Mouse (Mus musculus) embryo, embryonic 10 days (tissue): ENCODE results near the gene Scfd2.
A peak's percentile ranks its signal among the peaks of the same experiment; 100 is the strongest.

Experiments used
- DNase-seq: peaks from one replicate; pipeline ENCODE4 v3.0.0-alpha.2; 2015; ENCODE audit warnings: low spot score

The Scfd2 gene

DNA sequence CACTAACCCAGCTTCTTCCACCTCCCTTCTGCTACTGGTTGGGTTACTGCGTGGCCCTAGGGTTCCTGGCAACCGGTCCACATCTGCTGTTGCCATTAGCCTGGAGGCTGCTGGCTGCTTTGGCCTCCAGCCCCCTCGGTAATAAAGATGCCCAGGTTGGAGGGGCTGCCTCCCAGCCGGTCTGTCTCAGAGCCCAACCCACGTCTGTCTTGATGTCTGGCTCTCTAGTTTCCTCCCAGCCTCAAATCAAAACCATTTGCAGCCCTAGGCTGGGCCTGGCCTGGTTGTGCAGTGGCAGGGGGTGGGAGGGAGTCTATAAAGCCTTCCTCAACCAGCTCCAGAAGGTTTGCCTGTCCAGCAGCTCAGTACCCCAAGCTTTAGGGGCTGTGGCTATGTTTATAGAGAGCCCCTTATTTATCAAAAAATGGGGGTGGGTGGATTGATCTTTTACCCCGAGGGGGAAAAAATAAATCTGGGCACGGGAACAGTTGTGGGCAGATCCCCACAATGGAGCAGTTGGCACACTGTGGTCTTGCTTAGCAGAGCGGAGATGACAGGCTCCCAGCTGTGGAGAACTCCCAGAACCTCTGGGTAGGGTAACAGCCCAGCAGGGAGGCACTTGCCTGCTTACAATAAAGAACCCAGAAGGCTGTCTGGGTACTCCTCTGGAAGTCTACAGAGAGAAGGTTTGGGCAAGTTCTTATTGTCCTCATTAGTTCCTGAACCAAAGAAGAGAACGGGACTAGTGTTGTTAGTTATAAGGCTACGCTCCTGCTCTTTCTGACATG, 329.8 kb downstream of the Scfd2 start:
- DNase-seq = peak; percentile 62

DNA sequence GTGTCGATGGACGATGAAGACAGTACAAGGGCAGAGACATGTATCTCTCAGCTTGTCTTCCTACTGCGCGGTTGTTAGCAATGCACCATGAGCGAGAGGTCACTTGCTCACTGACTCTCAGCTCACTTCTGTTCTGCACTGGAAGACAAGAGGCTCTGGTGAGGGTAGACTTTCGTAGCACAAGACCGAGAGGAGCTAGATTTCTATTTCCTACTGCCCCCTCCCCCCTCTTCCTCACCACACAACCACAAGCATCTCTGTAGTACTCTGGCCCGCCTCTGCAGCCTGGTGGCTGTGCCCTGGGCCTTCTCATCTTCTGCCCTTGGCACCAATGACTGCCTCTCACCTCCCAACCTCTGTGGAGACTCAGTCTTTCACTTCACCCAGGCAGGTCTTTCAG, 331.1 kb downstream of the Scfd2 start:
- DNase-seq = no peak

DNA sequence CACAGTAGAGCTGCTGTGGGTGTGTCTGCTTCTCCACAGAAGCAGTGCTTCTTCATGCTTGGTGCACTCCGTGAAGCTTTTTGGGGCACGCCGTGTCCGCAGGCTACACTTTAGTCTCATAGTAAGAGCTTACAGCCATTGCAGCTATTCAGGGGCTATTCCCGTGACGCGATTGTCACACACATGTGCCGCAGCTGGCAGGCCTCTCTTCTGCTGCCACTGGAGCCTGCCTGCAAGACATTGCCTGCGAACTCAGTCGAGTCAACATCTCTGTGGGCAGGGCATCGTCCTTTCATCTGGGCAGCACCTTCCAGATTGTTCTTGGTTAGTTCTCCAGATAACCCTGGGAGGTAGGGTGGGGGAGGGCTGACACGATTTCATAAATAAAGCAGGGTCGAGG, 331.8 kb downstream of the Scfd2 start:
- DNase-seq = no peak

DNA sequence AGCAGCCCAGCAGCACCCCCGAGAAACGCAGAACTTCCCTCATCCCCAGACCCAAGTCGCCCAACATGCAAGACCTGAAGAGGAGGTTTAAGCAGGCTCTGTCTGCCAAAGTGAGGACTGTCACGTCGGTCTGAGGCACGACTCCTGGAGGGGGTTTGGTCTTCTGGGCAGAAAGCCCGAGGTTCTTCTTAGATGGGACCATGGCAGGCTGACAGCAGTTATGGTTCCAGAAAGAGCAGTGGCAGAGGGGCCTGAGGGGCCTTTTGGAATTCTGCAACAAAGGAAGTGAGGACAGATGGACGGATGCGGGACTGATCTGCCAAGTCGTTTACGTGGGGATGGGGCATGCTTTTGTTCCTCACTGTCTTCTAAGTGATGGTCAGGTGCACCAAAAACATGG, 333.1 kb downstream of the Scfd2 start:
- DNase-seq = no peak

DNA sequence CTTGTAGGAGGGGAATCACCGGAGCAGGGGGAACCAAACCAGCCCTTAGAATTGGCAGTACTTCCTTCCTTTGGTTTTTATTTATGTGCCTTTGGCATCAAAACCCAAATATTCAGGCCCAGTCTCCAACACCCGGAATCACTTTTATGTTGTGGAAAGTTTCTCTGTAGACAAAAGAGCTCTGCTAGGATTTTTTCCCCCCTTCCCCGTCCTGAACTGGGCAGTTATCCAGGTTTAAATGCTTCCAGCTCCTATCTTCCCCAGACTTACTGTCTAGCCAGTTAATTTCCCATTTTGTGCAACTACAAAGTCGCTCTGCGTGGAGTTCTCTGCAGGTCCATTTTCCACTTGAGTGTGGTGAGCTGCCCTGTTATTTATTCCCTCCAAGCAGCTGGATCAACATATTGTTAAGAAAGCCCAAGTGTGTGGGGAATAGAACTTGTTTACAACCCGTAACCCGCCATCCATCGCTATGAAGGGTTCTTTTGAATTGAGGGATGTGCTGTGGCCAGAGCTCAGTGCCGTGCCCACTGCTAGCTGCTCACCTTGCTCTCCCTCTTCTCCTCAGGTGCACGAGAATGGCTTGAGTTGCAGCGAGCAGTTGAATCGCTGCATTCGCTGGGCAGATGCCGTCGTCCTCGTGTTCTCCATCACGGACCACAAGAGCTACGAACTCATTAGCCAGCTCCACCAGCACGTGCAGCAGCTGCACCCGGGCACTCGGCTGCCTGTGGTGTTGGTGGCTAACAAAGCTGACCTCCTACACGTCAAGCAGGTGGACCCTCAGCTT, 333.8 kb downstream of the Scfd2 start:
- no peak for DNase-seq

DNA sequence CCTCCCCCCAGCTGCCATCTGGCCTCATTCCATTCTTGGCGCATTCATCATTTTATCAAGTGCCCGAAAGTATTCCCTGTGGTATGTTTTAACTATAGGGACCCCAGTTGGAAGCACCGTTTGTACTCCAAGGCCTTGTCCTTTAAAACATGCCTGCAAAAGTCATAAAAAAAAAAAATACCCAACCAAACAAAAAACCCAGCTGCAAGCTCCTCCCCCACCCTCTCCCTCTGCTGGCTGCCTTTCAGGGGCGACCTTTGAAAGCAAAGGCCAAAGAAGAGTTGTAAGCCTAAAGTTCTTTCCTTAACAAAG, 335.3 kb downstream of the Scfd2 start:
- no peak for DNase-seq

DNA sequence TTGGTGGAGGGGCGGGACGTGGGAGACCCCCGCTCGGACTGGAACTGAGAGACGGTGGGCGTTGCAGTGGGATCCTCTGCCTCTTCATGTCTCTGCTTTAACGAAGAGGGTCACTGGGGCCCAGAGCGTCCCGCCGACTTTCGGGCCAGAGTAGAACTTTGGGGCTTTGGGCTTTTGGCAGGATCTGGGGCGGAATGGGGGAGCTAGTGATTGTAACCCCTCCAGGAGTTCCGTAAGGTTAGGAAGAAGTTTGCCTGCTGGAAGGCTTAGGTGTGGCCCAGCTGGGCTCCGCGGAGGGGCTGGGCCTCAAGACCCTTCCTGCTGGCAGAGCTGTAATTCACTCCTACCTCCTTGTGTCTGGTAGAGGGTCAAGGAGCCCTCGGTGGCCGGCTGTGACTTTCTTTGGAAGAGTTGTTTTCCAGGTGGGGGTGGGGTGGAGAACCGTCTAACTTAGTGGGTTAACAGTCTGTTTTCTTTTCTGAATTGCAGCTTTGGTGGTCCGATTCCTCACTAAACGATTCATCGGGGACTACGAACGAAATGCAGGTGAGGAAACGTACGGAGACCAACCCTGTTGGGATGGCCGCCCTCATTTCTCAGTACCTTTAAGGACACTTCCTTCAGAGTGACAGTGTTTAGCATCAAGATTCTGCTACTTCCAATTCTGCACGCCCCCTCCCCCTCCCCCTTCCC, 335.8 kb downstream of the Scfd2 start:
- DNase-seq = peak; percentile 57

DNA sequence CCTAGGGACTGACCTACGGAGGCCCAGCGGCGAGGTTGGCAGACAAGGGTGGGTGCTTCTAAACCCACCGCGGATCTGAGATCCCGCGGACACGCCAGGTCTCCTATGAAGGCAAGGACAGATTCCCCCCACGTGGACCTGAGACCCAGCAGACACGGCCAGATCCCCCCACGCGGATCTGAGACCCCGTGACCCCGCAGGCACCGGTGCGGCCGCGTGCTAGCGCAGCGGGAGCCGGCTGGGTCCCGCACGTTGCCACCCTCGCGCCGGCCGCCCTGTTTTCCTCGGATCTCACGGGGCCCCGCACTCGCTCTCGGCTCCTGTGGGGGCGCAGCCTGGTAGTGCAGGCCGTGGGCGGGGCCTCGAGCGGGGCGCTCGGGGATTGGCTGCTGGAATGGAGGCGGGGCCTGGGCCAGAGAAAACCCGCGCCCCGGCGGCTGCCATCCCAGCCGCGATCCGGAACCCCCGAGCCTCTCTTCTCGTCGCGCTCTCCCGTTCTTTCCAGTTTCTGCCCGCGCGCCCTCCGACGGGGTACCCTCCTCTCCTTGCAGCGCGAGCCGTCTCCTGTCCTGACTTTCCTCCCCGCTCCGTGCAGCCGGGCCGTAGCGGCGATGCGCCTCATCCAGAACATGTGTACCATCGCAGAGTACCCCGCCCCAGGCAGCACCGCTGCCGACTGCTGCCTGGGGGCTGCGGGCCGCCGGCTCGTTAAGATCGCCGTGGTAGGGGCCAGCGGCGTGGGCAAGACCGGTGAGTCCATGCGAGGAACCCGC, 336.5 kb downstream of the Scfd2 start, which contains the start of gene Rasl11b:
Gene Rasl11b (plus strand): TSS at position 446 of the 773 bp plus-strand sequence.
- DNase-seq = peak; percentile 92

DNA sequence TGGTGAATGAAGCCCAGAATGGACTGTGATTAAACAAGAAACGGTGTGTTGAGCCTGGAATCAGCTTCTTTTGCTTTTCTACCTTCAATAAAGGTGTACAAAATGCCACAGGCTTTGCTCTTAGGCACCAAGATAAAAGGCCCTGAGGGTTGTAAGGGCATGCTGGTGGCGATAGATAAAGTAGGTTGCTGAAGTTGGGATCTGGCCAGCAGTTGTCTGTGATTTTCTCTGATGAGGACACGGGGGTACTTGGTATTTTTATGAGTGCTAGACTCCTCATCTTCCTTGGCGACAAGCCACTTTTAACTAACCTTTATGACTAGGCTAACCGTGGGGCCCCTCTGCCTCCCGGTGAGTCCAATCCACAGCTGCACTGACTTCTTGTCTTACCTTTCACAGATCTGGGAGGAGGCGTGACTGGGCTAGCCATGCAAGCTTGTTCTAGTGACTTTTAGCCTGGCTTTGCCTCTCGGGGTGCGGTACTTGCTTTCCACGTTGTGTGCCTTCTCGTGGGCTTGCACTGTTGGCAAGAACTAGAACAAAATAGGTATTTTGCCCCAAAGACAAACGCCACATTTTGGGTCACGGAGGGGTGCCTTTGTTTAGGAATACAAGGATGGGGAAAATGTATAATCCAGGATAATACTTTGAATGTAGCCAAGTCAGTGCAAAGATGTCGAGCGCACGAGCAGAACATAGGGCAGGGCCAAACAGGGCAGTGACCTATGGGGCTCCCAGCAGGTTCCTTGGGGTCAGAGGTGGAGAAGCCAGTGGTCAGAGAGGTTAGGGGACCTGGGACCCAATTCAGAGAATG, 337.3 kb downstream of the Scfd2 start:
- DNase-seq = peak; percentile 39

DNA sequence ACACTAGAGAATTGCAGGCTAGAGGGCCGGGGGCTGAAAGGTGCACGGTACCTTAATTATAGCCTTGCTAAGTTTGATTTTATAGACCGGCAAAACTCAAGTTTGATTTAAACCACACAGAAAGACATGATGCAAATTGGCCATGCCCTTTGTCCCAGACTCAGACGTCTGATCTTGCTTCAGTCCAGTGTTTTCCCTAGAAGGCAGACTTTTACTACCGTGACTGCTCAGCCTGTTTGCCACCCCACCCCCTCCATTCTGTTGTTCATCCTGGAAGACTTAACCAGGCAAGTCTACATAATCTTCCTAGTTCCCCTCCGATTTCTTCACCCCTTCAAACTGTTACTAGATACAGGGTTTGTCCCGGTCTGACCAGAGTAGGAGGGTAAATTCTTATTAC, 337.9 kb downstream of the Scfd2 start:
- DNase-seq = peak; percentile 32

DNA sequence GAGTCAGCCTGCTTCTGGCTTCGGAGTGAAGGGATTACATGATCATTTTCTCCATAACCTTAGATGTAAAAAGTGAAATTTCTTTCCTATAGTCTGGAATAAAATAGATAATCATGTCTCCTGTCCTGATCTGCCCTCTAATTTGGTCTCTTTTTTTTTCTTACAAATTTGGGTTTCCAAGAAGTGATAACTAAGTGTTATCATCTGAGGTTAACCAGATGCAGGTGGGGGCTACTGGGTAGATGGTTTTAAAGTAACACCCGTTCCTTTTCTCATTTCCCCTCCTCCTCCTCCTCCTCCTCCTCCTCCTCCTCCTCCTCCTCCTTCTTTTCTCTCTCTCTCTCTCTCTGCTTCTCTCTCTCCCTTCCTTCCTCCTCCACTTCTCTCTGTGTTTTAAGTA, 338.6 kb downstream of the Scfd2 start:
- no peak for DNase-seq

DNA sequence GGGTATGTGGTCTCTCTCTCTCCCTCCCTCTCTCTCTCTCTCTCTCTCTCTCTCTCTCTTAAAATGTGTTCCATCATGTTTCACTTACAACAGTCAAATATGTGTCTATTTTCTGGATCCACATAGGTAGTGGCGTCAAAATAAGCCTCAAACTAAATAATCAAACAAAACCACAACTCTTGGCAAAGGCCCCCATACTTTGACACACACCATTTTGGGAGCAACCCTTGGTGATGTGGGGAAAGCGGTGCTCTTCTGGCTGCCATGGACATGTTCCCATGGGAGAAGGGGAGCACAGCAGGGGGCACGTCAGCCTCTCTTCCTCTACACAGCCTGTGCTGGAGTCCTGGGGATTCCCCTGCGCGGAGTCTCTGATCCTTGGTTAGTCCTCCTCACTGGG, 340.6 kb downstream of the Scfd2 start:
- no peak for DNase-seq

DNA sequence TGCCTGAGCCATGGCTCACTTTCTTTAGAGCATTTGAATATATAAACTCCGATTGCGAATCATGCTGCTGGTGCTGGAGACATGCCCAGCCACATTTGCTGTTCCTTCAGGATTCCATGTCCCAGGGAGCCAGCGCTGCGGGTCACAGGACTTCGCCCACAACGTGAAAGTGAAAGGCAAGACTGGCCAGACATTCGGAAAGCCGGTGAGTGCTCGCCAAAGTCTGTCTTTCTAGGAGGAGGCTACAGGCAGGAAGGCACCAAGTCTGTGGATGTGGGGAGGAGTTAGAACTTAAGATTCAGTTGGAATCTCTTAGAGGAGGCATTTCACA, 341.4 kb downstream of the Scfd2 start:
- DNase-seq = no peak

DNA sequence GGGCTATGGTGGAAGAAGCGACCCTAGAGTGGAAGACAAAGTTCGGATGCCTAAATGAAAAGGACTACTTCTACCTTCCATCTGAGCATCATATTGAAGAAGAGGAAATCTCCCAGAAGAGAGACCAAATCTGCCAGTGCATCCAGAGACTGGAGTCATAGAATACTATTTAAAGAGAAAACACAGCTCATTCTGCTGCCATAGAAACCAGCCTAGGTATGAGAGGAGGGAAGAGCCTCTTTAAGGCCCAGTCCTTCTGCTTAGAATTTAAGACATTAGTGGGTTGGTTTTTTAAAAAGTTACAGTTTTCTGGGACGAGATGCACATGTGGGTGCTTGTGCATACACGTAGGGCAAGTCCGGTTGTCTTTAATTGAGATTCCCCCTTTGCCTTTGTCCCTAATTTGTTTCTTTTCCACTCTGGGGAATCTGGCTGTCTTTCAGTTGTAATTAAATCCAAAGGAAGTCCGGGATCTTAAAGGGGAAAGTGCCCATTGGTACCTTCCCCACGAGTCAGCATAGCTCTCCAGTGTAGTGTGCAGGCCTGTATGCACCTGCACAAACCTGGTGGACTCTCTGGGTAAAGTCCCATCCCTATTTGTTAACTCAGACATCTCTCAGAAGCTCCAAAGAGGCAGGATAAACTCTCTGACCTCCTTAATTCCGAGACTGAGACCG, 341.9 kb downstream of the Scfd2 start:
- DNase-seq = no peak

DNA sequence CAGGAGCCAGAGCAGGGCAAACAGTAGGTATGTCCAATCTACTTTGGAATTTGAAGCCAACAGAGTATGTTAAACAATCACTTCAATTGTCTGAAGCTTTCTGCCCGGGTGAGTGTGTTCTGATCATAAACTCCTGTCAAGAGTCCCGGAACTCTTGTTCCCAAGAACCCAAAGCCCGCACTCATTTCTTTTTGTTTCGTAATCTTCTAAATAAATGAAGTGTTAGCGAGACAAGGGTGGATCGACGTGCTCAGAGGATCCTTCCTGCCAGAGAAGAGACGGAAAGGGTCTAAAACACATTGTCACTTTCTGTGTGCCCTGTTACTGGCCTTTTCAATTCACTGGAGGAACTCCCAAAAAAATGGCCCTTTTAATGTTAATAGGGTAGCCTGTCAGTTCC, 342.7 kb downstream of the Scfd2 start:
- DNase-seq = no peak

DNA sequence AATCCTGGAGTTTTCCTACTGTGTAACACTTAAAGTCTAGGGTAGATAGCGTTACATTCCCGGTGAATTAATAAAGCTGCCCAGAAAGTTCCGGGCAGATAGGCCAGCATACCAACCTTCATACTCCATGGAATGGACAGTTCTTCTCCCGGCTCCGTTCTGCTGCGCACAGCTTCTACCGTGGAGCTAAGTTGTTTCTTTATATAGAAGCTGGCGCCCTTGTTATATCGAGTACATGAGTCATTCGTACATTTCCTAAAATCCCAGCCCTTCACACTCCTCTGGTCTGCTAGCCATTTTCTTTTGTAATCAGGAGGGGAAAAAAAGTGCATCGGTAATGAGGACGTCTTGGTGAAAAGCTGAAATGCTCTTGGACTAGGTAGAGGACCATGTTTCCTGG, 343.5 kb downstream of the Scfd2 start:
- DNase-seq = no peak

DNA sequence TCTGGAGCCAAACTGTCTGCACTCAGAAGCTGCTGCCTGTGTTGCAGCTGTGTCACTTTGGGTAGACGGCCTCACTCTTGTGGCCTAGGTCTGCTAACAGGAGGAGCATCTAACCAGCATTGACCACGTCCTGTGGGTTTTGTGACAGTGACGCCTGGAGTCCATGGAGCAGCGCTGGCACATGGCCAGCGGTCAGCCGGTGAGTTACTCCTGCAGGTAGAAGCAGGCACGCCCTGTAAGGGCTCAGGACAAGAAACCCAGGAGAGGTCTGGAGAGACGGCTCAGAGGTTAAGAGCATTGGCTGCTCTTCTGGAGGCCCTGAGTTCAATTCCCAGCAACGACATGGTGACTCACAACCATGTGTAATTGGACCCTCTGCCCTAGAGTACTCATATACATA, 347.0 kb downstream of the Scfd2 start:
- no peak for DNase-seq

DNA sequence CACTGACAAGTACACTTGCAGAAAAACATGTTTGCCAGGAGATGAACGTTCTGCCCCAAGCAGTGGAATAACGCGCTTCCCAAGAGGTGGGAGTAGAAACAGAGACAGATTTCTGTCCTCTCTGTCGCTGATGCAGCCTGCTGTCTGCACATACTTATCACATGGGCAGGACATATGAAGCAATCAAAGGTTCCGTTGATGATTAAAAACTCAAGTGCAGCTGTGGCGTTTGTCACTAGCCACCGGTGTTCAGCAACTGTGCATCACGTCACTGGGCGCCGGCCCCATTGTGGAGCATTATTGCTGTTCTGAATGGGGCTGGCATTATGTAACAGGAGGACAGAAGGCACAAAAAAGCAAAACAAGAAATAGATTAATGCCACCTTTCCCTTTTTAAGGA, 348.4 kb downstream of the Scfd2 start:
- no peak for DNase-seq

DNA sequence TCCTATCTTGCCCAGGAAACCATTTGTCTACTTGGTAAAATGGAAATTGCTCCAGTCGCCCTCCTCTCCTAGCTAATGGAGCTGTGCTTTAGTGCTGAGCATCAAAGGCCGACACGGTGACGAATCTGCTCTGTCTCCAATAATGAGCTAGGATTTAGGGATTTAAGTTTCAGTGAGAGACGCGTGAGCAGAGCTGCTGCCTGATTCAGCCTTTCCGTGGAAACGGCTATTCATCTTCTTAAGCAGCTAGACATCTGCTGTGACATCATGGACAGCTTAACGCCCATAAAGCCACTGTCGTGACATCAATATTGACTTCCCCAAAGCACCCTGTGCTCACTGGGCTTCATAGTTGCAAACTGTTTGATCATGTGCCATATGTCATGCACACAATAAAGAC, 351.3 kb downstream of the Scfd2 start:
- DNase-seq = peak; percentile 66

DNA sequence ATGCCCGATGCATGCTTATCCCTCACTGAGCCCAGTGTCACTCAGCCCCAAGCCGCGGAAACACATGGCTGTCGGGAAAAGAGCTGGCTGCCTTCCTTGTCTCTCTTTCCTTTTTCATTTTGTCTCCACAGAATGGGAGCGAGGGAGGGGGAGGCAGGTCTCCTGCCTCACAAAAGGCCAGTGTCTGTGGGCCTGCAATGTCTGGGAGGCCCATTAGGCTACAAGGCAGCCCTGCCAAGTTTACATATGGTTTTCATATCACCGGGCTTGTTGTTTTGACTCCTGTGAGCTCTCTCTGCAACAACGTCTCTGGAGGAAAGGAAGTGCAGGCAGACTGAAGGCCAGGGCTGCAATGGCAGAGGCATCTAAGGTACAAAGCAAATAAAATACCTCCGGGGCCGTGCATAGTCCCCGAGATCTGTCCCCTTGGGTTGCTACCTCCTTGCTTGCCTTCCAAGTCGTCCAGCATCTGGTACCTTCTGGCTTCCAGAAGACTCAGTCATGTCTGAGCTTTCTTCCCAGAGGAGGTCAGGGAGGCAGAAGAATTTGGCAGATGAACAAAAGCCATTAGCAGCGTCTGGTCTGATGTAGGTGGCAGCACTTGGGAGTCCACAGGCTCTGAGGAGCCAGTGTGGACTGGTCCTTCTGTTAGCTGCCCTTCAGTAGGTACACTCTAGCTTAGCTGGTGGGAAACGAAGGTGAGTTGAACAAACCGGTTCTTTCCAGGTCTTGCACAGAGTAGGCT, 355.9 kb downstream of the Scfd2 start:
- peak; percentile 67 for DNase-seq
